Mouse (Mus musculus): Measurements from ENCODE around the gene Apol11b.
"Not testable (repeated sequence)": the region's sequence is repeated elsewhere in the genome, so short reads cannot be mapped to it uniquely, and the experiment has no call there.

- TF ChIP-seq EP300, CTCF (IDR thresholded peaks at IDR 0.05; ENCODE audit: low read depth): not testable (repeated sequence)
Observed at GRCm38 (mm10) chr15:77661841-77662240, 18.8 kb upstream of the Apol11b start.
